Mouse (Mus musculus): ENCODE measurements at regions not wholly inside any gene's neighbourhood (a gene's known extent, or its start where the extent isn't known, plus 50 kb on each side); places are given as distances from the start of the nearest gene placed in this dataset.

DNA sequence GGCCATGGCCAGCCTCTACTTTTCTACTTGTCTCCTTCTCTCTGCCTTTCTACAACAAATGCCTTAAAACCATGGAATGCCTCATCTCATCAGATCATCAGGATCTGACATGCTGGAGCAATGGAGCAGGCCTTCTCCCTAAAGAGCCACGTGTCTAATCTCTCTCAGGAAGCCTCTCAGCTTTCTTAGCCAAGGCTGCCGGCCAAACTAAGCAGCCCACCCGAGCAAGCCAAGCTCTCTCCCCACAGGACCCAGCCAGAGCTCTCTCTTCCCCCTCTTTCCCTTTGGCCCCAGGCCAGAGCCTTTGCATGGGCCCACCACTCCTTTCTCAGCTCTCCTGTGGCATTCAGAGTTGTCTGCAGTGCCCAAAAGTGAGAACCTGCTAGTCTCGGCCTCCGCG is 1034.0 kb downstream of the Pcdh7 start:
- TF ChIP-seq MAX (IDR thresholded peaks at IDR 0.05): no peak
- no peak for TF ChIP-seq MYOD1 (IDR thresholded peaks at IDR 0.05; ENCODE audit: control insufficient read depth, insufficient read length, low read depth)
- TF ChIP-seq CTCF (IDR thresholded peaks at IDR 0.05; ENCODE audit: control insufficient read depth, insufficient read depth, insufficient read length): no peak
- TF ChIP-seq CEBPB (IDR thresholded peaks at IDR 0.05; ENCODE audit: low read depth): no peak
- TF ChIP-seq FOSL1 (IDR thresholded peaks at IDR 0.05; ENCODE audit: insufficient read depth, low read length, poor library complexity, severe bottlenecking): no peak
